Mouse (Mus musculus): Measurements from ENCODE around the gene Lat. TPM values are rescaled to one million over a fixed set of nuclear protein-coding genes. Genes with fewer than 3 reads are reported as not detected.
A peak's percentile ranks its signal among the peaks of the same experiment; 100 is the strongest.
"Not testable (repeated sequence)": the region's sequence is repeated elsewhere in the genome, so short reads cannot be mapped to it uniquely, and the experiment has no call there.

Gene Lat
- polyA plus RNA-seq, 1 experiment, result 74.0 TPM

- no peak overlapping the region for H3K4me3 ChIP-seq (replicated peaks; ENCODE audit: control insufficient read depth, low read depth, low read length)
- H3K27ac ChIP-seq (ENCODE audit: control insufficient read depth, insufficient read depth, low read depth, low read length, poor library complexity), result no peak overlapping the region
- no peaks in the 10 kb centered on the region; the same call in none of the 2 replicates for H3K4me1 ChIP-seq (ENCODE audit: control insufficient read depth, insufficient read depth, low read length)
- WGBS, result 40% methylated on average over 6 of the region's 6 CpGs
- TF ChIP-seq CTCF (IDR thresholded peaks at IDR 0.05; ENCODE audit: control insufficient read depth, insufficient read depth, low read length) (no peak), POLR2A (IDR thresholded peaks at IDR 0.05; ENCODE audit: borderline replicate concordance, control insufficient read depth, low read depth, low read length) (no peak)
Measured at GRCm38 (mm10) chr7:126340206-126340618, 29.2 kb downstream of the Lat start.

GRCm38 (mm10) chr7:126339521-126339971 is 29.8 kb downstream of the Lat start:
- WGBS, result 58% methylated on average over 8 of the region's 8 CpGs
- no peak overlapping the region for H3K27ac ChIP-seq (ENCODE audit: control insufficient read depth, insufficient read depth, low read depth, low read length, poor library complexity)
- TF ChIP-seq POLR2A (IDR thresholded peaks at IDR 0.05; ENCODE audit: borderline replicate concordance, control insufficient read depth, low read depth, low read length) (no peak), CTCF (IDR thresholded peaks at IDR 0.05; ENCODE audit: control insufficient read depth, insufficient read depth, low read length) (no peak)
- no peaks in the 10 kb centered on the region; the same call in none of the 2 replicates for H3K4me1 ChIP-seq (ENCODE audit: control insufficient read depth, insufficient read depth, low read length)
- no peak overlapping the region for H3K4me3 ChIP-seq (replicated peaks; ENCODE audit: control insufficient read depth, low read depth, low read length)

GRCm38 (mm10) chr7:126338906-126339305 is 30.5 kb downstream of the Lat start:
- WGBS, result 80% methylated on average over 8 of the region's 8 CpGs
- H3K4me3 ChIP-seq (replicated peaks; ENCODE audit: control insufficient read depth, low read depth, low read length), result no peak overlapping the region
- no peaks in the 10 kb centered on the region; the same call in none of the 2 replicates for H3K4me1 ChIP-seq (ENCODE audit: control insufficient read depth, insufficient read depth, low read length)
- no peak overlapping the region for H3K27ac ChIP-seq (ENCODE audit: control insufficient read depth, insufficient read depth, low read depth, low read length, poor library complexity)
- TF ChIP-seq POLR2A (IDR thresholded peaks at IDR 0.05; ENCODE audit: borderline replicate concordance, control insufficient read depth, low read depth, low read length) (no peak), CTCF (IDR thresholded peaks at IDR 0.05; ENCODE audit: control insufficient read depth, insufficient read depth, low read length) (no peak)

DNA sequence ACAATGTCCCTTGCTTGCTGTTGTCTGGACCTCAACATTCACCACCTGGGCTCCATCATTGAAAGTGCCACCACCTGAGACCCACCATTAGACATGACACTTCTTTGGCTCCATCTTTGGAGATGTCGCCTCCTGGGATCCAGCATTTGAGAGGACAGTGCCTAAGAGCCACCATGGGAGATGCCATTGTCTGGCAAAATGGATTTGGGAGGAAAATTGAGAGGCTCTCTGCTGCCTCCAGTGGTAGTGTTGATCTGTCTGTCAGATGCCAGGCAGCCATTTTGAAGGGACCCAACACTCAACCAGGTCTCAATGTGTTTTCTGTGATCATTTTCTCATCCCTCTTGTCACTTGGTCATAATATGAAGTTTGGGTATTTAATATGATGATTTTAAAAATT is 33.8 kb downstream of the Lat start:
- TF ChIP-seq POLR2A (IDR thresholded peaks at IDR 0.05; ENCODE audit: borderline replicate concordance, control insufficient read depth, low read depth, low read length) (no peak), CTCF (IDR thresholded peaks at IDR 0.05; ENCODE audit: control insufficient read depth, insufficient read depth, low read length) (peak; percentile 17; the same call in 1 of the 2 replicates)
- no peaks in the 10 kb centered on the region; the same call in 1 of the 2 replicates for H3K4me1 ChIP-seq (ENCODE audit: control insufficient read depth, insufficient read depth, low read length)
- WGBS, result 86% methylated on average over 1 of the region's 1 CpGs
- no peak overlapping the region for H3K27ac ChIP-seq (ENCODE audit: control insufficient read depth, insufficient read depth, low read depth, low read length, poor library complexity)
- H3K4me3 ChIP-seq (replicated peaks; ENCODE audit: control insufficient read depth, low read depth, low read length), result no peak overlapping the region

- no peak for TF ChIP-seq CTCF (IDR thresholded peaks at IDR 0.05; ENCODE audit: control insufficient read depth, insufficient read depth, low read length)
- 68% methylated on average over 3 of the region's 3 CpGs for WGBS
Measured at GRCm38 (mm10) chr7:126332691-126333090, 36.7 kb downstream of the Lat start.

GRCm38 (mm10) chr7:126330693-126331092 is 38.7 kb downstream of the Lat start:
- no peak overlapping the region for H3K4me3 ChIP-seq (replicated peaks; ENCODE audit: control insufficient read depth, low read depth, low read length)
- no peaks in the 10 kb centered on the region for H3K4me1 ChIP-seq (ENCODE audit: control insufficient read depth, insufficient read depth, low read length)
- TF ChIP-seq POLR2A (IDR thresholded peaks at IDR 0.05; ENCODE audit: borderline replicate concordance, control insufficient read depth, low read depth, low read length) (no peak), CTCF (IDR thresholded peaks at IDR 0.05; ENCODE audit: control insufficient read depth, insufficient read depth, low read length) (no peak)
- 73% methylated on average over 2 of the region's 2 CpGs for WGBS
- no peak overlapping the region for H3K27ac ChIP-seq (ENCODE audit: control insufficient read depth, insufficient read depth, low read depth, low read length, poor library complexity)

More at GRCm38 (mm10) chr7:126332691-126333090, 36.7 kb downstream of the Lat start:
- Histone ChIP-seq H3K4me1 (ENCODE audit: control insufficient read depth, insufficient read depth, low read length) (no peaks in the 10 kb centered on the region), H3K4me3 (replicated peaks; ENCODE audit: control insufficient read depth, low read depth, low read length) (no peak overlapping the region), H3K27ac (ENCODE audit: control insufficient read depth, insufficient read depth, low read depth, low read length, poor library complexity) (no peak overlapping the region)

GRCm38 (mm10) chr7:126329907-126330645 is 39.3 kb downstream of the Lat start:
- no peak overlapping the region for H3K27ac ChIP-seq (ENCODE audit: control insufficient read depth, insufficient read depth, low read depth, low read length, poor library complexity)
- H3K4me1 ChIP-seq (ENCODE audit: control insufficient read depth, insufficient read depth, low read length), result no peaks in the 10 kb centered on the region
- H3K4me3 ChIP-seq (replicated peaks; ENCODE audit: control insufficient read depth, low read depth, low read length), result no peak overlapping the region
- WGBS, result 25% methylated on average over 9 of the region's 9 CpGs
- TF ChIP-seq POLR2A (IDR thresholded peaks at IDR 0.05; ENCODE audit: borderline replicate concordance, control insufficient read depth, low read depth, low read length), result no peak
- TF ChIP-seq CTCF (IDR thresholded peaks at IDR 0.05; ENCODE audit: control insufficient read depth, insufficient read depth, low read length), result no peak

DNA sequence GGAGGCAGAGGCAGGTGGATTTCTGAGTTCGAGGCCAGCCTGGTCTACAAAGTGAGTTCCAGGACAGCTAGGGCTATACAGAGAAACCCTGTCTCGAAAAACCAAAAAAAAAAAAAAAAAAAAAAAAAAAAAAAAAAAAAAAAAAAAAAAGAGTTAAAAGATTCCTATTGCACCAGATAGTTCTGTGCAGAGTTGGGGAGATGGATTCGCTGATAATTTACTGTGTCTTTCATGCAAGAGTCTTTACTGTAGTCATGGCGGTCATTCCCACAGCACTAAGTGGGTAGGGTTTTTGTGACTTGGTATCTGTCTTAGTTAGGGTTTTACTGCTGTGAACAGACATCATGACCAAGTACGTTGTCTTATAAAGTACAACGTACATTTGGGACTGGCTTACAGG is 40.5 kb downstream of the Lat start:
- H3K4me1 ChIP-seq (ENCODE audit: control insufficient read depth, insufficient read depth, low read length); H3K27ac ChIP-seq (ENCODE audit: control insufficient read depth, insufficient read depth, low read depth, low read length, poor library complexity); H3K4me3 ChIP-seq (replicated peaks; ENCODE audit: control insufficient read depth, low read depth, low read length): not testable (repeated sequence)
- WGBS, result 76% methylated on average over 5 of the region's 6 CpGs

- H3K4me1 ChIP-seq (ENCODE audit: control insufficient read depth, insufficient read depth, low read length); H3K27ac ChIP-seq (ENCODE audit: control insufficient read depth, insufficient read depth, low read depth, low read length, poor library complexity); H3K4me3 ChIP-seq (replicated peaks; ENCODE audit: control insufficient read depth, low read depth, low read length): not testable (repeated sequence)
- WGBS, result 66% methylated on average over 9 of the region's 9 CpGs
Measured at GRCm38 (mm10) chr7:126325576-126326273, 43.6 kb downstream of the Lat start.

Data from bone marrow, adult 2 months (tissue).